Mouse (Mus musculus) limb, embryonic 14.5 days (tissue): Measurements from ENCODE around the gene Snrpd3. TPM values are rescaled to one million over a fixed set of nuclear protein-coding genes. Genes with fewer than 3 reads are reported as not detected.

Source experiments
- ATAC-seq: fragments of 200-750 bp; cut with Nextera tagmentation; 2 replicates; pipeline ENCODE4 v1.8.0; 2017; ENCODE audit warnings: low read depth, moderate number of reproducible peaks, moderate TSS enrichment; ENCODE audit not compliant: low FRiP score
- DNase-seq: peaks from one replicate; pipeline ENCODE4 v3.0.0-alpha.2; 2015; ENCODE audit warnings: low spot score
- H3K27ac ChIP-seq: fragments of 300-500 bp; sonication (generic); replicated peaks from 2 replicates; pipeline ENCODE4 v1.5.1; 2014; ENCODE audit warnings: low read depth, mild to moderate bottlenecking, low read length, moderate library complexity, mixed read lengths
- H3K27me3 ChIP-seq: fragments of 300-500 bp; sonication (generic); 2 replicates; pipeline ENCODE4 v1.6.1; 2014; ENCODE audit warnings: low read length, mixed read lengths; ENCODE audit not compliant: control insufficient read depth, insufficient read depth
- H3K36me3 ChIP-seq: fragments of 300-500 bp; sonication (generic); 2 replicates; pipeline ENCODE4 v1.6.1; 2014; ENCODE audit warnings: mild to moderate bottlenecking, low read length, moderate library complexity, mixed read lengths; ENCODE audit not compliant: control insufficient read depth, insufficient read depth
- H3K4me1 ChIP-seq: fragments of 300-500 bp; sonication (generic); 2 replicates; pipeline ENCODE4 v1.6.1; 2014; ENCODE audit warnings: antibody characterized with exemption, low read length, mixed read lengths; ENCODE audit not compliant: control insufficient read depth, insufficient read depth
- H3K4me2 ChIP-seq: fragments of 300-500 bp; sonication (generic); replicated peaks from 2 replicates; pipeline ENCODE4 v1.6.1; 2014; ENCODE audit warnings: low read depth, mild to moderate bottlenecking, low read length, moderate library complexity; ENCODE audit not compliant: severe bottlenecking
- H3K4me3 ChIP-seq: fragments of 300-500 bp; sonication (generic); replicated peaks from 2 replicates; pipeline ENCODE4 v1.5.1; 2014; ENCODE audit warnings: low read length
- H3K9ac ChIP-seq: fragments of 300-500 bp; sonication (generic); 2 replicates; pipeline ENCODE4 v1.6.1; 2014; ENCODE audit warnings: mild to moderate bottlenecking, low read depth, low read length, moderate library complexity; ENCODE audit not compliant: severe bottlenecking
- H3K9me3 ChIP-seq: fragments of 300-500 bp; sonication (generic); 2 replicates; pipeline ENCODE4 v1.6.1; 2016; ENCODE audit warnings: low read length; ENCODE audit not compliant: control insufficient read depth
- POLR2A ChIP-seq: fragments of 200-500 bp; IDR thresholded peaks from 2 replicates; pipeline ENCODE4 v1.8.0; 2012; ENCODE audit warnings: inconsistent platforms, mild to moderate bottlenecking, moderate library complexity, borderline replicate concordance; ENCODE audit not compliant: insufficient read depth, insufficient read length; ENCODE audit errors: extremely low read depth
- WGBS: fragments of 180-500 bp; shearing (Covaris S2); extraction: QIAGEN DNeasy Blood & Tissue Kit; methylation state at CpG from one replicate; pipeline ENCODE4 v1.1.7; 2014; 5-methylcytosine and 5-hydroxymethylcytosine counted together
- polyA plus RNA-seq, 2 experiments: library from polyadenylated mRNA; depleted of rRNA in 1 of 2; stranded (reverse) in 1 of 2; unstranded in 1 of 2; fragments of >200 nt; fragmentation: Nextera tagmentation in 1 of 2; extraction: Ambion mirVana in 1 of 2; gene quantifications; 2 replicates each; pipeline versions ENCODE4 v1.2.1 to v1.2.3; 2012 to 2014

Gene Snrpd3
- polyA plus RNA-seq, 2 experiments: 121 to 173 TPM

- H3K4me1 ChIP-seq: no peaks in the 10 kb centered on the region
- ATAC-seq: no peak
Measured at GRCm38 (mm10) chr10:75510446-75510845, 6.9 kb upstream of the Snrpd3 start.

GRCm38 (mm10) chr10:75511060-75511459, 6.3 kb upstream of the Snrpd3 start:
- peaks cover 5% of the 10 kb centered on the region; the same call in 1 of the 2 replicates for H3K4me1 ChIP-seq
- H3K4me2 ChIP-seq: no peak overlapping the region
- TF ChIP-seq POLR2A: no peak
- no peak overlapping the region for H3K4me3 ChIP-seq
- no peaks in the 10 kb centered on the region for H3K9me3 ChIP-seq
- H3K27ac ChIP-seq: no peak overlapping the region
- H3K36me3 ChIP-seq: peaks cover 53% of the 10 kb centered on the region
- H3K27me3 ChIP-seq: no peaks in the 10 kb centered on the region
- ATAC-seq (no peak), DNase-seq (no peak)
- 87% methylated on average over 9 of the region's 9 CpGs for WGBS
- H3K9ac ChIP-seq: no peak overlapping the region

More at GRCm38 (mm10) chr10:75510446-75510845, 6.9 kb upstream of the Snrpd3 start:
- Histone ChIP-seq H3K9ac (no peak overlapping the region), H3K36me3 (peaks cover 53% of the 10 kb centered on the region), H3K27ac (no peak overlapping the region), H3K4me3 (no peak overlapping the region), H3K9me3 (no peaks in the 10 kb centered on the region), H3K4me2 (no peak overlapping the region), H3K27me3 (no peaks in the 10 kb centered on the region)
- TF ChIP-seq POLR2A: no peak
- WGBS: 92% methylated on average over 7 of the region's 7 CpGs
- no peak for DNase-seq

GRCm38 (mm10) chr10:75511897-75512296, 5.5 kb upstream of the Snrpd3 start:
- Histone ChIP-seq H3K4me2 (no peak overlapping the region), H3K36me3 (peaks cover 51% of the 10 kb centered on the region), H3K9ac (no peak overlapping the region), H3K4me3 (no peak overlapping the region), H3K4me1 (peaks cover 10% of the 10 kb centered on the region; the same call in 1 of the 2 replicates), H3K27ac (no peak overlapping the region), H3K9me3 (no peaks in the 10 kb centered on the region), H3K27me3 (no peaks in the 10 kb centered on the region)
- TF ChIP-seq POLR2A: no peak
- ATAC-seq (no peak), DNase-seq (no peak)
- 92% methylated on average over 7 of the region's 7 CpGs for WGBS

GRCm38 (mm10) chr10:75512796-75513195, 4.6 kb upstream of the Snrpd3 start:
- H3K27ac ChIP-seq: no peak overlapping the region
- ATAC-seq (no peak), DNase-seq (no peak)
- no peak overlapping the region for H3K4me3 ChIP-seq
- WGBS: 82% methylated on average over 7 of the region's 7 CpGs
- H3K27me3 ChIP-seq: no peaks in the 10 kb centered on the region
- no peak overlapping the region for H3K4me2 ChIP-seq
- no peak overlapping the region for H3K9ac ChIP-seq
- no peaks in the 10 kb centered on the region for H3K9me3 ChIP-seq
- peaks cover 10% of the 10 kb centered on the region; the same call in 1 of the 2 replicates for H3K4me1 ChIP-seq
- no peak for TF ChIP-seq POLR2A
- H3K36me3 ChIP-seq: peaks cover 42% of the 10 kb centered on the region

GRCm38 (mm10) chr10:75513306-75514067, 3.9 kb upstream of the Snrpd3 start:
- TF ChIP-seq POLR2A: no peak
- DNase-seq (no peak), ATAC-seq (no peak)
- Histone ChIP-seq H3K27ac (no peak overlapping the region), H3K4me2 (no peak overlapping the region), H3K9ac (no peak overlapping the region), H3K9me3 (no peaks in the 10 kb centered on the region), H3K4me3 (no peak overlapping the region), H3K36me3 (peaks cover 35% of the 10 kb centered on the region), H3K27me3 (no peaks in the 10 kb centered on the region), H3K4me1 (peaks cover 10% of the 10 kb centered on the region; the same call in 1 of the 2 replicates)
- WGBS: 86% methylated on average over 8 of the region's 8 CpGs
